9 mouse cellular contexts compared by ENCODE assay signal in the genomic region with DNA sequence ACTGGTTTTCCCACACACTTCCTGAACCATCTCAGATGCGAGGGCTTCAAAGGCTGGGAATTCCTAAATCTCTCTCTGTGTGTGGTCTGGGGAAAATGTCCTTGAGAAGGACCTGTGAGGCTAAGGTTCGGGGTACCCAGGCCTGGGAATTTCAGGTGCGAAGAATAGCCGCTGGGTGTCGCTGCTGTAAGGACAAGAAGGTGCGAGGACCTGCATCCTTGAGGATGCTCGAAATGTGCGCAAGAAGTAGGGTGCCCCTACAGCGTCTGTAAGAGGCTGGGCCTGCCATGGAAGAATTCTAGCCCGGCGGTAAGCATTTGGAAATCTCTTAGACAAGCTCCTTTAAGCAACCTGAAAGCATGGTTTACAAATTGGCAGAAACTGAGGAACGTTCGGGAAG. TPM values are rescaled to one million over a fixed set of nuclear protein-coding genes. Genes with fewer than 3 reads are reported as not detected.
DNase-seq lines count a peak whose midpoint lies in the region; ATAC-seq and TF ChIP-seq lines count a peak whose summit lies in the region.
"Had no signal": no experiment of that assay in that cellular context is flagged by ENCODE, and none has a peak within 500 bp of the region (broad histone marks: within the 10 kb centered on the region; RNA-seq: fewer than 3 reads in every experiment).

No protein-coding gene starts in this region.

- ATAC-seq in hindbrain, embryonic 11.5 days (ENCODE audit: low FRiP score), result no peak
- ATAC-seq in limb, embryonic 14.5 days (ENCODE audit: low FRiP score, low read depth), result no peak

- H3K36me3 ChIP-seq in thymus, adult 2 months (ENCODE audit: control insufficient read depth, insufficient read depth, low read length), result no peaks in the 10 kb centered on the region
- H3K36me3 ChIP-seq in hindbrain, embryonic 11.5 days (ENCODE audit: control insufficient read depth, insufficient read depth, low read length), result no peaks in the 10 kb centered on the region
- H3K36me3 ChIP-seq in limb, embryonic 14.5 days (ENCODE audit: control insufficient read depth, insufficient read depth, low read length), result no peaks in the 10 kb centered on the region

- peak; percentile 64; the same call in 1 of the 2 replicates for TF ChIP-seq CTCF in thymus, adult 2 months (IDR thresholded peaks at IDR 0.05; ENCODE audit: borderline replicate concordance, control insufficient read depth, extremely low read depth, insufficient read depth, low read length, poor library complexity)
- TF ChIP-seq CTCF in olfactory bulb, adult 2 months (IDR thresholded peaks at IDR 0.05; ENCODE audit: insufficient read depth, low read depth, low read length), result peak; percentile 45; the same call in 1 of the 2 replicates

- peaks cover 13% of the 10 kb centered on the region for H3K4me1 ChIP-seq in thymus, adult 2 months (replicated peaks; ENCODE audit: control insufficient read depth, insufficient read depth, low read length)
- H3K4me1 ChIP-seq in hindbrain, embryonic 11.5 days (replicated peaks; ENCODE audit: control insufficient read depth, insufficient read depth, low read length), result no peaks in the 10 kb centered on the region; the same call in 1 of the 2 replicates
- H3K4me1 ChIP-seq in limb, embryonic 14.5 days (ENCODE audit: control insufficient read depth, insufficient read depth, low read length), result peaks cover 5% of the 10 kb centered on the region; the same call in 1 of the 2 replicates
- peaks cover 9% of the 10 kb centered on the region for H3K4me1 ChIP-seq in olfactory bulb, adult 2 months (ENCODE audit: control insufficient read depth, insufficient read depth, low read length)

- 6% methylated on average over 13 of the region's 13 CpGs for WGBS in thymus, adult 2 months
- 3% methylated on average over 13 of the region's 13 CpGs for WGBS in hindbrain, embryonic 11.5 days
- 2% methylated on average over 13 of the region's 13 CpGs for WGBS in limb, embryonic 14.5 days
- WGBS in olfactory bulb, adult 2 months, result 9% methylated on average over 13 of the region's 13 CpGs

- peak; percentile 39 to 43 for DNase-seq in cerebellum, adult 18-20 months
- no peak for DNase-seq in cerebellum, adult 11 months
- peak; percentile 62 for DNase-seq in thymus, adult 2 months
- no peak for DNase-seq in thymus, adult 18-20 months
- peak; percentile 71 for DNase-seq in hindbrain, embryonic 11.5 days (ENCODE audit: low spot score)
- no peak for DNase-seq in limb, embryonic 14.5 days (ENCODE audit: low spot score)
- no peak for DNase-seq in urinary bladder, postnatal 36 days (ENCODE audit: low spot score in 2 of 2)

- H3K9ac ChIP-seq in hindbrain, embryonic 11.5 days (ENCODE audit: low read depth, low read length), result no peak overlapping the region
- no peak overlapping the region for H3K9ac ChIP-seq in limb, embryonic 14.5 days (ENCODE audit: low read depth, low read length, severe bottlenecking)

- no peaks in the 10 kb centered on the region; the same call in 1 of the 2 replicates for H3K27me3 ChIP-seq in thymus, adult 2 months (ENCODE audit: control insufficient read depth, insufficient read depth, low read length)
- peaks cover 33% of the 10 kb centered on the region for H3K27me3 ChIP-seq in hindbrain, embryonic 11.5 days (ENCODE audit: control insufficient read depth, insufficient read depth, low read length)
- H3K27me3 ChIP-seq in limb, embryonic 14.5 days (ENCODE audit: control insufficient read depth, insufficient read depth, low read length), result peaks cover 11% of the 10 kb centered on the region

- H3K4me3 ChIP-seq in thymus, adult 2 months (ENCODE audit: control insufficient read depth, insufficient read depth, low read length), result no peak overlapping the region
- no peak overlapping the region for H3K4me3 ChIP-seq in hindbrain, embryonic 11.5 days (ENCODE audit: low read depth, low read length)
- H3K4me3 ChIP-seq in limb, embryonic 14.5 days (replicated peaks; ENCODE audit: low read length), result no peak overlapping the region
- H3K4me3 ChIP-seq in olfactory bulb, adult 2 months (ENCODE audit: insufficient read depth, low read depth, low read length), result peak overlapping the region; percentile 52

- no peak overlapping the region for H3K27ac ChIP-seq in thymus, adult 2 months (ENCODE audit: control insufficient read depth, insufficient read depth, low read length)
- no peak overlapping the region for H3K27ac ChIP-seq in hindbrain, embryonic 11.5 days (ENCODE audit: low read depth, low read length)
- H3K27ac ChIP-seq in limb, embryonic 14.5 days (replicated peaks; ENCODE audit: low read depth, low read length), result no peak overlapping the region
- no peak overlapping the region for H3K27ac ChIP-seq in olfactory bulb, adult 2 months (ENCODE audit: insufficient read depth, low read depth, low read length)
- H3K27ac ChIP-seq: macrophage had no signal

- H3K4me2 ChIP-seq in hindbrain, embryonic 11.5 days (replicated peaks; ENCODE audit: low read depth, low read length), result no peak overlapping the region
- peak overlapping the region; percentile 39 for H3K4me2 ChIP-seq in limb, embryonic 14.5 days (replicated peaks; ENCODE audit: low read depth, low read length, severe bottlenecking)

- TF ChIP-seq POLR2A in thymus, adult 2 months (IDR thresholded peaks at IDR 0.05; ENCODE audit: control insufficient read depth, extremely low read depth, insufficient read depth, low read length, poor library complexity), result no peak
- no peak for TF ChIP-seq POLR2A in limb, embryonic 14.5 days (IDR thresholded peaks at IDR 0.05; ENCODE audit: borderline replicate concordance, extremely low read depth, insufficient read depth, insufficient read length)
- no peak for TF ChIP-seq POLR2A in olfactory bulb, adult 2 months (IDR thresholded peaks at IDR 0.05; ENCODE audit: insufficient read depth, low read depth, low read length)

- no peaks in the 10 kb centered on the region for H3K9me3 ChIP-seq in hindbrain, embryonic 11.5 days (ENCODE audit: control insufficient read depth, low read length)
- H3K9me3 ChIP-seq in limb, embryonic 14.5 days (ENCODE audit: control insufficient read depth, low read length), result no peaks in the 10 kb centered on the region

RNA-seq across cellular contexts. Expression of gene T2, which starts 32.7 kb away (rescaled TPM):
- polyA plus RNA-seq in thymus, adult 2 months (2012; rRNA removed), result 0.09 and 0.11 TPM in 2 replicates
- 0.53 and 0.59 TPM in 2 replicates for polyA plus RNA-seq in hindbrain, embryonic 11.5 days (2014; fragmentation: Nextera tagmentation; extraction: Ambion mirVana)
- 1.7 and 2.3 TPM in 2 replicates for polyA plus RNA-seq in limb, embryonic 14.5 days (2012; rRNA removed)
- 0.32 TPM in 1 of 2 replicates, not detected in the other for polyA plus RNA-seq in limb, embryonic 14.5 days (2014; fragmentation: Nextera tagmentation; extraction: Ambion mirVana)
- not detected in 2 replicates for polyA plus RNA-seq in olfactory bulb, adult 2 months (2012; ENCODE audit: insufficient read depth, insufficient read length, low replicate concordance, missing spikeins)
- polyA plus RNA-seq: macrophage had no signal

RNA-seq across cellular contexts. Expression of gene T, which starts 45.8 kb away (rescaled TPM):
- 0.63 and 1.8 TPM in 2 replicates for polyA plus RNA-seq in thymus, adult 2 months (2012; rRNA removed)
- polyA plus RNA-seq in hindbrain, embryonic 11.5 days (2014; fragmentation: Nextera tagmentation; extraction: Ambion mirVana), result 0.22 and 0.85 TPM in 2 replicates
- 3.6 and 4.7 TPM in 2 replicates for polyA plus RNA-seq in limb, embryonic 14.5 days (2012; rRNA removed)
- polyA plus RNA-seq in limb, embryonic 14.5 days (2014; fragmentation: Nextera tagmentation; extraction: Ambion mirVana), result 0.56 and 0.72 TPM in 2 replicates
- polyA plus RNA-seq in olfactory bulb, adult 2 months (2012; ENCODE audit: insufficient read depth, insufficient read length, low replicate concordance, missing spikeins), result not detected in 2 replicates
- polyA plus RNA-seq: macrophage had no signal

RNA-seq across cellular contexts. Expression of gene Prr18, which starts 51.2 kb away (rescaled TPM):
- 0.74 and 1.3 TPM in 2 replicates for polyA plus RNA-seq in thymus, adult 2 months (2012; rRNA removed)
- polyA plus RNA-seq in hindbrain, embryonic 11.5 days (2014; fragmentation: Nextera tagmentation; extraction: Ambion mirVana), result 1.5 TPM in 2 replicates
- 1.0 and 1.2 TPM in 2 replicates for polyA plus RNA-seq in limb, embryonic 14.5 days (2012; rRNA removed)
- 0.25 and 0.28 TPM in 2 replicates for polyA plus RNA-seq in limb, embryonic 14.5 days (2014; fragmentation: Nextera tagmentation; extraction: Ambion mirVana)
- not detected in 2 replicates for polyA plus RNA-seq in olfactory bulb, adult 2 months (2012; ENCODE audit: insufficient read depth, insufficient read length, low replicate concordance, missing spikeins)

Comparison
In these comparisons a context has a peak if more than half of its experiments do, and no peak if none do; other contexts are left out.
1. DNase-seq: peak in cerebellum, adult 18-20 months (2 of 2), thymus, adult 2 months (single experiment) and hindbrain, embryonic 11.5 days (single experiment); none in cerebellum, adult 11 months (single experiment), thymus, adult 18-20 months (0 of 2), limb, embryonic 14.5 days (single experiment) and urinary bladder, postnatal 36 days (0 of 2).